Mouse (Mus musculus) spleen, postnatal 4 days (tissue): ENCODE measurements around the gene Nxf1.
A peak's percentile ranks its signal among the peaks of the same experiment; 100 is the strongest.
"Not testable (repeated sequence)": the region's sequence is repeated elsewhere in the genome, so short reads cannot be mapped to it uniquely, and the experiment has no call there.

Experiments used
- DNase-seq, 2 experiments: peaks; one replicate each; pipeline ENCODE4 v3.0.0; 2022; ENCODE audit warnings: low spot score in 2 of 2

Nxf1 gene

DNA sequence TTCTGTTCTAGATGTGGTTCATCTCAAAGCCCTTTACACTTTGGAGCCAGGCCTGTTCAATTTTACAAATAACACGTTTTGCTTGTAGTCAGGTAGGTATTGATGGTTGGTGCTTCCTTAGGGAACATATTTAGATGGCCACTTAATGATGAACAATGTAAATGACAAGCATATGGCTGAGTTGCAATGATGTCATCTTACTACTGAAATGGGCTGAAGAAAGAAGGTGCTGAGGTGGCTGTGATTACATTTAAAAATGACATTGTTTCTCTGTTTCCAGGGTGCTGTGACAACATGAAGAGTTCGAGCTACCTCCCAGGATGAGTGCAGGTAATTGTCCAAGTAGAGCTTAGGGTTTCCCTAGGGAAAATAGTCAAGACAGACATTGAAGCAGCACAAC, 32.5 kb upstream of the Nxf1 start:
- DNase-seq: no peak

DNA sequence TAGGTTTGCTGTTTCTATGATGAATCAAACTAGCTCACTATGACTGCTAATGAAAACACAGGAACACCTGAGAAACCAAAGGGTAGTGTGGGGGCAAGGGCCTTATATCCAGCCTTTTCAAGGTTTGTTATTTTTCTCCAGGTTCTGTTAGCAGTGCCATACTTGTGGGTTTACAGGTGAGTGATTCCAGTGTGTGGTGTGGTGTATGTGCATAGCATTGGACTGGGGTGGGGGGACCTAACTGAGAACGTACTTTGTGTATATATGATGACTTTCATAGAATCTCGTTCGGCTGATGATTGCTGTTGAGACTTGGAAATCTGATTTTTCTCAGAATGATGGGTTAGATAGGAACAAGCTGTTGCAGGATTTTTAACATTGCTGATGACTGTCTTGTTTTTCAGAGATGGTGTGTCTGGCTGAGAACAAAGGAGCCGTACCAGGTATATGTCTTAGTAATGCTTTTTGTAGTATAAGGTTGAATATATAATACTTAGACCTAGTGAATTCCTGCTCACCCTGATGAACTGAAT, 31.7 kb upstream of the Nxf1 start:
- DNase-seq: no peak

DNA sequence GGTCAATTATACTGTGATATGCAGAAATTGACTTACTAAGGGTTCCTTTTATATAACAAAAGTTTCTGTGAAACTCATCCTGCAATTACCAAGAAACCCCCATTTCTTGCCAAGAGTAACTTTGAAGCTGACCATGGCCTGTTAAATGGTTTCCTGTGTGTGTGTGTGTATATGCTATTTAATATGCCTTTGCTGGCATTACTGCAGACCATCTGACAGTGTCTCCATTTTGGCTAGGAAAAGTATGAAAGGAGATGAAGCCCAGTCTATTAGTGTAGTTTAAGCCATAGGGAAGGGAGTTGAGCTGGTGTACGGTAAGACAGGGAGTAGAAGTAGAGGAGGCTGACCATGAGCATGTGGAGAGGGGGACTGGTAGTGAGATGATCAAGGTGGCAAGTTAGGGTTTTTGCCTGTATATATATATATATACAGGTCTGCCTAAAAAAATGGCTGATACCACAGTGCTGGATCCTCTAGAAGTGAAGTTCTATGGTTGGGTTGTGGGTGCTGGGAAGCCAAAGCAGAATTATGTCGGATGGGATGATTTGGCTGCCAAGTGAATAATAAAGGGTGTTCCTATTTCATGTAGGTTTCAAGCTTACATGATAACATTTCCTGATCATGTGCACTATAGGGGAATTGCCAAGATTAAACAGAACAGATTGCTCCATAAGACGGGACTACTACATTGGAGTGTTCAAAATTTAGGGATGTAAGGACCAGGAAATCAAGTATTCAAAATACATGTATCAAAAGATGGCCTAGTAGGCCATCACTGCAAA, 30.1 kb upstream of the Nxf1 start:
- DNase-seq: no peak

DNA sequence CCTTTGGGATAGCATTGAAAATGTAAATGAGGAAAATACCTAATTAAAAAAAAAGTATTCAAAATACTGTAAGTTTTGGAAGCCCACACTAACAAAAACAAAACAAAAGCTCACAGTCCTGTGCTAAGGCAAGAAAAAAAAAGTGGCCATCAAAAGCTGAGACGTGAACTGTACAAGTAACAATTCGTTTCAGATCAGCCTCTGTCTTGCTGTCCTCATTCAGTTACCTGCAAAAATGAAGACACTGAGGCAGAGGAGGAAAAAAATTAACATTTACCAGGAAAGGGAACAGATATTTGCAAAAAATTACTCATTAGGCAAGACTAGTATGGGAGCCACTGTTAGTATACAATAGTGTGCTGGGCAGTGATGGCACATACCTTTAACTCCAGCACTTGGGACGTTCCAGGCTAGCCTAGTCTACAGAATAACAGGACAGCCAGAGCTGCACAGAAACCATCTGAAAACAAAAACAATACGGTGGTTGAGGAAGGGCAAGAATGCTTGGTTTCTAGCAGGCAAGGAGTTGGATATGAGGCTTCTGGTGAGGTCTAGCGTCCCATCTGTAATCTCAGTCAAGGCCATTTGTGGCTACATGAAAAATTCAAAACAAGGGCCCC, 29.3 kb upstream of the Nxf1 start:
- DNase-seq: no peak

DNA sequence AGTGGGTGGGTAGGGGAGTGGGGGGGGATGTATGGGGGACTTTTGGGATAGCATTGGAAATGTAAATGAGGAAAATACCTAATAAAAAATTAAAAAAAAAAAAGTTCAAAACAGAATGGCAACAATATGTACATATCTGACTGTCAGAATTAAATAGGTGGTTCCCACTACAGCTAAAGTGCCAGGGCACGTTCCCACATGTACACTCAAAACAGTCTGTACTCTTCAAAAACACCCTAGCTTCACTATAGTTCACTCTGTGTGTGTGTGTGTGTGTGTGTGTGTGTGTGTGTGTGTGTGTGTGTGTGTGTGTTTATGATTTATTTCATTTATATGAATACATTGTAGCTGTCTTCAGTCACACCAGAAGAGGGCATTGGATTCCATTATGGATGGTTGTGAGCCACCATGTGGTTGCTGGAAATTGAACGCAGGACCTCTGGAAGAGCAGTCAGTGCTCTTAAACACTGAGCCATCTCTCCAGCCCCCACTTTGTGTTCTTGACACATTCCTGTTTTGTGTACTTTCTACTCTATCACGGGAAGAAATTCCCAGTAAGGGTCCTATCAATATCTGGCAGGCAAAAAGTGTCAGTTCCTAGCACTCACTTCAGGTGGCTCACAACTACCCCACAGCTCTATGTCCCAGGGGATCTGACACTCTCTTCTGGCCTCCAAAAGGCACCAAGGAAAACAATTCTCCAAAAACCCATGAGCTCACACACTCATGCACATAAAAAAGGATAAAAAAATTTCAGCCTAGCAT, 28.4 kb upstream of the Nxf1 start:
- DNase-seq: not testable (repeated sequence)

DNA sequence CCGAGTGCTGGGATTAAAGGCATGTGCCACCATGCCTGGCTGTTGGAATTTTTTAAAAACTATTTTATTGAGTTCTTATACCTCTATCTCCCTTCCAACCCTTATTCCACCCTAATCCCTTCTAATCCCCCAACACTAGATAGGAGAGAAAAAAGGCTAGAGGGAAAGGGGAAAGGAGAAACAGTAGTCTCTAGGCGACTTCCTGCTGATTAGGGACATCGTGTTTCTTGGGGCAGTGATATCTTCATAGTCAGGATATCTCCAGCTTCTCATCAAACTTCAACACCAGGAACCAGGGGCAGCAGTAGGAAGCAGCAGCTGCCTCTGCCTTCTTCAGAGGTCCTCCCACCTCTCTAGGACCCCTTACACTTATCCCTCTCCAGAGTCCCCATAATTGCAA, 22.5 kb upstream of the Nxf1 start:
- DNase-seq: no peak

DNA sequence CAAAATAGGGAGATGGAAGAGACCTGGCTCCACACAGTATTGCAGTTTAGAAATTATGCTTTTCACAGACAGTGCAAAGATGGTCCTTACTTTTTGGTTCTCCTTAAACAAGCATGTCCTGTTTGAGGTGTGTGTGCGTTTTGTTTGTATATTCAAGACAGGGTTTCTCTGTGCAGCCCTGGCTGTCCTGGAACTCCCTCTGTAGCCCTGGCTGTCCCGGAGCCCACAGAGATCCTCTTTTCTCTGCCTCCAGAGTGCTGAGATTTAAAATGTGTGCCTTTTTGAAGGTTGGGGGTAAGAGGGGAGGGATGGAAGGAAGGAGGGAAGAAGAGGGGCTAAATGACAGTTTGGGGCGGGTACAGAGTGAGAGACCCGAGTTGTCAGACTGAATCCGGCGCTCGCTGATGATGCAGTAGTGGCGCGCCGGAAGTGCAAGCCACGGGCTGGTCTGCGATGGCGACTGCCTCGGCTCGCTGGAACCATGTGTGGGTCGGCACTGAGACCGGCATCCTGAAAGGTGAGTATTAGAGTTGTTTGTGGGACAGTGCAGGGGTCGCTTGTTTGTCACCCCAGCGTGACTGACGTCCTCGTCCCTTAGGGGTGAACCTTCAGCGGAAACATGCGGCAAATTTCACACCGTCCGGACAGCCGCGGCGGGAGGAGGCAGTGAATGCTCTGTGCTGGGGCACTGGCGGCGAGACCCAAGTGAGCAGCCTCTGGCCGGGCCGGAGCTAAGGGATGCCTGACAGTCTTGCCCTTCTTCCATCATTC, 21.3 kb upstream of the Nxf1 start, which contains the start of gene Wdr74:
Gene Wdr74 (plus strand): TSS at position 439 of the 771 bp plus-strand sequence.
- DNase-seq: peak; percentile 87 to 94

DNA sequence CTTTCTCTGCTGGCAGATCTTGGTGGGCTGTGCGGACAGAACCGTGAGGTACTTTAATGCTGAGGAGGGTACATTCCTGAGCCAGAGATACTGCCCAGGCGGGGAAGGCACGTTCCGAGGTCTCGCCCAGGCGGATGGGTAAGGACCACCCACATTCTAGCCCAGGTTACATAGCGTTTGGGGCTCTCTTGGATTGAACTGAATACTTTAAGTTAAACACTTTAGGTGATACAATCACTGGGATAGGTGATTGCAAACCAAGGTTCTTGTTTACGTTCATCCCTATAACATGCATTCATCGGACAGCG, 20.8 kb upstream of the Nxf1 start:
- DNase-seq: no peak

DNA sequence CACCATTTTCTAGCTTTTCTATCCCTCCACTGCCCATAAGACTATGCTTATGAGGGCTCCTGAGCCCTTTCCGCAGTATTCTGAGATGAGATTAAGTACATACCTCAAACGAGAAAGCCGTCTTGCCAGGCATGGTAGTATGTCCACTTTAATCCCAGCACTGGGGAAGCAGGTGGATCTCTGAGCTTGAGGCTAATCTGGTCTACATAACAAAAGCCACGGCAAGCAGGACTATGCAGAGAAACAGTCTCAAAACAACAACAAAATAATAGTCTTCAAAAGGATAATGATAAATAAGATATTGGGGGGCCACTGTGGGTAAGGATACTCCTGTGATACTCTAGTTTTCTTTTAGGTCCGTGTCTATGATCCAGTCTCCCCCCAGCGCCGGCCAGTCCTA, 18.0 kb upstream of the Nxf1 start:
- no peak for DNase-seq

DNA sequence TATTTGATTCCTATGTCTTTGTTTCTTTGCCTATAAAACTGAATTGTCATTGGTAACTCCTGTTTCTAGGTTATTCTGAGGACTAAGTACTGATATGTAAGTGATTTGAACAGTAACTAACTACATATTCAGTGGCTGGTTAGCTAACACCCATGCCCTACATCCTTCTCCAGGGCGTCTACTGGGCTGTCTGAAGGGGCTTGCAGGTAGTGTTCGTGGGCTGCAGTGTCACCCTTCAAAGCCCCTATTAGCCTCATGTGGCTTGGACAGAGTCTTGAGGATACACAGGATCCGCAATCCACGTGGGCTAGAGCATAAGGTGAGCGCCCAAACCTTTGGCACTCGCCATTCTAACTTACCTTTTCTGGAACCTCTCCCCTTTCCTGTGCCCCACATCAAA, 17.2 kb upstream of the Nxf1 start:
- no peak for DNase-seq

DNA sequence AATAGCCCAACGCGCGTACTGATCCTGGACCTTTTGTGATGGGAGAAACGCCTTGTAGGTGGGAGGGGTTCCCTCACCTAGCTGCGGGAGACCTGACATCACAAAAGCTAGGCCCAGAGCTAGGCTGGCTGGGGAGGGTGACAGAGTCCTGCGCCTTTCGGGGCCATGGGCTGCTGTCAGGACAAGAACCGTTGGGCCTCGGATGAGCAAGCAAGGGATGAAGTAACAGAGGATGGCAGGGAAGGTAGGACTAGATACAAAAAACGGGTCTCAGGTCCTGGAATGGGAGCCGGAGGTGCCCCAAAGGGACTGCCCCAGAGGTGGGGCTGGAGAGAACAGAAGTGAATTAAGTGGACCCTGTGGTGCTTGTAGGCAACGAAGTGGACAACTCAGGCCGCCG, 16.3 kb upstream of the Nxf1 start, which contains the start of gene 1700092M07Rik:
Gene 1700092M07Rik (plus strand): TSS at position 116 of the 400 bp plus-strand sequence.
- DNase-seq: no peak

DNA sequence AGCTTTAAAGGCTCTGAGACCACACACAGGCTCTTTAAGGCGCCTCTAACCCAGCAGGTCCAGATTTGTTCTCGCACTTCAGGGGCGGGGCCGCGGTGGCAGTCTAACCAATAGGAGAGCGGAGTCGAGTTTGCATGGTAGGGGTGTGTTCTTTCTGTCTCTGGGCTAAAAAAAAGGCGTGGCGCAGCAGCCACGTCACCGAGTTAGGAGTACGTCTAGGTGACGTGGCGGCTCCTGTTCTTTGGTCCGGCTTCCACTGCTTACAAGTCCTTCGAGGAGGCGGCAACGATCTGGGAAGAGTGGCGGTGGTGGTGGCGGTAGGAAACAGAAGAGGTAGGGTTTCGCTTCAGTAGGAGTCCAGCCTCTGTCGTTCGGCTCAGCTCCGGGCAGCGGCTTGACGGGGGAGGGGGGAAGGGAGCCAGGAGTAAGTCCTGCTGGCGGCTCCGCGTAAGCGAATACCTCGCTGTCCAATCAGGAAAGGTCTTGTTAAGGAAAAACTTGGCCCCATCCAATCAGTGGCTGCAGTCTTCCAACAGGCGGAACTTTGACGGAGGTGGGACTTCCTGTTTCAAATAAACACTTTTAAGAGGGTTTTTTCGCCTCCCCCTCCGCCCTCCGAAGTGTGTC, 15.5 kb upstream of the Nxf1 start, which contains the start of gene Stx5a:
Gene Stx5a (plus strand): TSS at position 171 of the 627 bp plus-strand sequence.
- DNase-seq: peak; percentile 93 to 95

DNA sequence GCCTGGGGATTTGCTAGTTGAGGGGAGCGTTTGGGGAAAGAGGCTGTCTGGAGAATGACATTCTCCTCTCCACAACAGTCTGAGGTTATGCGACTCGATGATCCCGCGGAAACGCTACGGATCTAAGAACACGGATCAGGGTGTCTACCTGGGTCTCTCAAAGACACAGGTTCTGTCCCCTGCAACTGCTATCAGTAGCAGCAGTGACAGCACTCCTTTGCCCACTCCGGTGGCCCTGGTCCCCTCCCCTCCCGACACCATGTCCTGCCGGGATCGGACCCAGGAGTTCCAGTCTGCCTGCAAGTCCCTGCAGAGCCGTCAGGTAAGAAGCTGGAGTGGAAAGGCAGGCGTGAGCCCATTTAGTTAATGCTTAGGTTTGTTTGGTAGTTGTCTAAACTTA, 14.7 kb upstream of the Nxf1 start:
- peak in 1 of 2 experiments; percentile 30 for DNase-seq

DNA sequence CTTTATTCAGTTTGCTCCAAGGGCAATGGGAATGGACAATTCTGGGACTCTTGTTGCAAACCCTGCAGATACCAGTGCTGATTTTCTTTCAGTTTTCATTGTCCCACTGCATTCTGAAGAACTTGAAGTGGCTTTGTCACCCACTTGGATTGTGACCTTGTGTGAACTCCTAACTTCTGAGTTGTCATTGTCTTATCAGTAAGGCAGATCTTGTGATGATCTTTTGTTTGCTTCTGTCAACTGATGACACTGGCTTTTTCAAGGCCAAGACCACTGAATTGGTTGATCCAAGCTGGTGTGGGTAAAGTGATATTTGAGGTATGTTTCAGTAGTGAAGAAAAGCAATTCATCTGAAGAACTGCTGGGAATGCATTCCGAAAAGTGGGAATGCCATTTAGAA, 11.5 kb upstream of the Nxf1 start:
- no peak for DNase-seq

DNA sequence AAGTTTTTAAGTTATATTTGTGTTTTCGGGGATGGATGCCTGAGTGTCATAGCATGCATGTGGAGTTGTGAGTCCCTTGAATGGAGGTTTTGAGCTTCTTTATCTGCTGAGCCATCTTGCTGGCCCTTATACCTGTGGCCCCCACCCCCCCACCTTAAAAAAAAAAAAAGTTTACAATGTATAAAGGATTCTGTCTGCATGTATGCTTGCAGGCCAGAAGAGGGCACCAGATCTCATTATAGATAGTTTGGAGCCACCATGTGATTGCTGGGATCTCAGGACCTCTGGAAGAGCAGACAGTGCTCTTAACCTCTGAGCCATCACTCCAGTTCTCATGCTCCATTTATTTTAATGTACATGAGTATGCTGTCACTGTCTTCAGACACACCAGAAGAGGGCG, 9.5 kb upstream of the Nxf1 start:
- DNase-seq: no peak

DNA sequence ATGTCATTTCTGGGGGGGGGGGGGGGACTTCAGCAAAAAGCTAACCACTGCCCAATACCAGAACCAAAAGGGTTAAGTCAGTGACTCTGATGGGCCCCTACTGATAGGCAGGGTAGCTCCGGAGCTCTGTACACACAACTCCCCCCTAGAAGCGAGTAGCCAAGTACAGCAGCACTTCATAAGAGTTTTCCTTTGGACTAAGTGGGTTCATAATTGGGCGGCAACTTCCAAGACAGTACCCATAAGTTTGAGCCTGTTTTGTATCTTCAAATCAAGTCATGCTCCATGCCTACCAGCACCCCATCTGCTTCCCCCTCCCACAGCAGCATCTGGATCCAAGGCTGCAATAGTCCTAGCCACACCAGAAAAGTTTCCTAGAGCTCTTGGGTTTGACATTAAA, 1.2 kb upstream of the Nxf1 start:
- no peak for DNase-seq

DNA sequence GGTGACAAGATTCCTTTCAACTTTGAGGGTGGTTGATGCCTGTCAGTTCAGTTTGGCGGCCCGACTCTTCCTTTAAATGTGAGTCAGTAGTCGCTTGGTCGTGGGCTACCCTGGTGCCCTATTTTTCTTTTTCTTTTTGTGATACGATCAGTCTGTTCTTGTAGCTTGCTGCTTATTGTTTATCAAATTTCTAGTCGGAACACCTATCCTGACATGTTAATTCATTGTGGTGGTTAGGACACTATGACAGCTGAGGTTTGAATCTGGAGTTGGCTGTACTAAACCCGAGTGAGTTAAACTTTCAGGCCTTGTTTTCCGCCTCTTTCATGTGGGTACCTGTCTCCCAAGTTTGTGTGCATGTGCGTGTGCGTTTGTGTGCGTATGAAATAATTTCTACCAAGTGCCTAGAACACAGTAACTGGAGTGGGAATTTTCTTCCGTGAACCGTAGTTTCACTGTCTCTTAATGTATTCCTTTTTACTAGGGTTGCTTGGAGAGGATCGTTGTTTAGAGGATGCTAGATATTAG, 662 bp downstream of the Nxf1 start:
- no peak for DNase-seq

DNA sequence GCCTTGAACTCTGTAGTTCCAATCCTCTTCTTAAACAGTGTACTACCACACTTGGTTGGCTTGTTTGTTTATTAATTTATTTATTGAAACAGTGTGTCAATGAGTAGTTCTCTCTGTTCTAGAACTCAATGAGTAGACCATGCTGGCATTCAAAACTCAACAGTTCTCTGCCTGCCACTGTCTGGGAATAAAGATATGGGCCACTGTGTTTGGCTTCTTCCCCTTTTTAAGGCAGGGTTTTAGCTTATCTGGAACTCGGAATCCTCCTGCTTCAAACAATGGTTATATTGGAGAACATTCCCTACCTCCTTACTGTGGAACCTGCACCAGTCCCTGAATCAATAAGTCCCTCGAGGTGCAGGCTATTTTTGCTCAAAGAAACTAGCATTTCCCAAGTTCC, 2.0 kb downstream of the Nxf1 start:
- DNase-seq: no peak

DNA sequence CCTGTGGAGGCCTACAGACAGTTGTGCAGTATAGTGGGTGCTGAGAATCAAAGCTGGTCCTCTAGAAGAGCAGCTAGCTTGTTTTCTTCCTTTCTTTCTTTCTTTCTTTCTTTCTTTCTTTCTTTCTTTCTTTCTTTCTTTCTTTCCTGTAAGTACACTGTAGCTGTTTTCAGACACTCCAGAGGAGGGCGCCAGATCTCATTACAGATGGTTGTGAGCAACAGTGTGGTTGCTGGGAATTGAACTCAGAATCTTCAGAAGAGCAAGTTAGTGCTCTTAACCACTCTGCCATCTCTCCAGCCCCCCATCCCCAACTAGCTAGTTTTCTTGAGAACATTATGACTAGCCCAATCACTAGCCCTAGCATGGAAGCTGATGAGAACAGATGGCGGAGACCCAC, 3.9 kb downstream of the Nxf1 start:
- DNase-seq: no peak

DNA sequence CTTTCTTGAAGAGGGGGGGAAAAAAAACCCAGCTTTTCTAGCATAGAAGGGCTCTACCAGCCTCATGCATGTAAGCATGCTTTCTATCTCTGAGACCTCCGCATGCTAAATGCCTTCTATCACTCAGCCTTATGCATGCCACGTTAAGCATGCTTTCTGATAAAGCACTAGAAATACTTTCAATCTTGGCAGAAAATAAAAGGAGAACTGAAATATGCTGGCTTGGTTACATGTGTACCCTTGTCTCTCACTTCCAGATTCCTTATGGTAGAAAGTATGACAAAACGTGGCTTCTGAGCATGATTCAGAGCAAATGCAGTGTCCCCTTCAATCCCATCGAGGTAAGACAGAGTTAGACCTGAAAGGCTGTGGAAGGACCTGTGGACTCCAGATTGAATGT, 6.4 kb downstream of the Nxf1 start:
- no peak for DNase-seq

DNA sequence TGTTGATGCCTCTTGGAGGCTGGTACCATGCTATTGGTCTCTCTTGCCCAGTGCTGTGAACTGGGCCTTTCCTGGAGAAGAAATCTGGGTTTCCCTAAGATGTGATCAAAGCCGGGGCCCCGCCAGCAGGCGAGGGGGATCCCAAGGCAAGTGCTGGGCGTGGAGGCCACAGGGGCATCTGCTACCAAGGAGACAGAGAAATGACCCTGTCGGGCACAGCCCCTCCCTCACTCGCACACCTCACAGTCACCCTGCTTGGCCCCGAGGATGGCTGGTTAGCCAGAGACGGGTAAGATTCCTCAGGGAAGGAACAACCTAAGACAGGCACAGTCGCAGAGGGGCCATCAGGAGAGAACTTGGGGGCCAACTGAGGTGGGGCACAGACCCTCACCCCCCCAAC, 8.7 kb downstream of the Nxf1 start:
- DNase-seq: peak in 1 of 2 experiments; percentile 59
